Mouse (Mus musculus) erythroblast, embryonic 14.5 days (primary cell): ENCODE data around the gene Zfp948. TPM values are rescaled to one million over a fixed set of nuclear protein-coding genes. Genes with fewer than 3 reads are reported as not detected.
"Not testable (repeated sequence)": the region's sequence is repeated elsewhere in the genome, so short reads cannot be mapped to it uniquely, and the experiment has no call there.

Source experiments
- H3K27me3 ChIP-seq: 2 replicates; pipeline ENCODE4 v1.6.1; 2012; ENCODE audit warnings: inconsistent platforms; ENCODE audit not compliant: control insufficient read depth
- H3K36me3 ChIP-seq: 2 replicates; pipeline ENCODE4 v1.6.1; 2012; ENCODE audit warnings: mild to moderate bottlenecking, inconsistent platforms; ENCODE audit not compliant: control insufficient read depth
- H3K4me1 ChIP-seq: 2 replicates; pipeline ENCODE4 v1.6.1; 2012; ENCODE audit warnings: inconsistent platforms; ENCODE audit not compliant: control insufficient read depth
- H3K4me3 ChIP-seq: replicated peaks from 2 replicates; pipeline ENCODE3; 2012; ENCODE audit warnings: moderate library complexity, mild to moderate bottlenecking, inconsistent platforms
- H3K9me3 ChIP-seq: 2 replicates; pipeline ENCODE4 v1.6.1; 2012; ENCODE audit warnings: low read length, inconsistent platforms, mixed read lengths; ENCODE audit not compliant: control insufficient read depth
- GATA1 ChIP-seq: IDR thresholded peaks from 2 replicates; pipeline ENCODE4 v1.6.1; 2012; ENCODE audit warnings: low read length, inconsistent platforms, mixed read lengths
- TAL1 ChIP-seq: IDR thresholded peaks from 3 replicates; pipeline ENCODE4 v1.6.1; 2012; ENCODE audit warnings: low read length, inconsistent platforms, mixed read lengths
- polyA plus RNA-seq: library from polyadenylated mRNA; stranded (reverse); fragments of >175 nt; gene quantifications from 2 replicates; pipeline ENCODE4 v1.2.3, GENCODE M21; 2012

The Zfp948 gene
- polyA plus RNA-seq, 1 experiment = 0.14 TPM

DNA sequence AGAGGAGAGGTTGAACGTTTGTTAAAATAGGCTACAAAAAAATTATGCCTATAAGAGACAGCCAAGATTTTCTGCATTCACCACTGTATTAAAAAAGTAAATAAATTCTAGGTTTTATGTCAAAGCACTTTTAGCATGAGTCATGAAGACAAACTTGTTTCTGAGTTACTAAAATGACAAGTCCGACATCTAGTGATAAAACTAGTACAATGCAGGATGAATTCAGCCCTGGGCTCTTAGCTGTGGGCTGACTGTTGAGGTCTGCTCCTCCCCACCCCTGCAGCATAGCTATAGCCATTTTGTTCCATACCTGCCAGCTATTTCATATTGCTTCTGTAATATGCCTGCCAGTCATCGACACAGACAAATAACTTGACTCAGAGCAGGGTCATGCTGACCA, 49.5 kb downstream of the Zfp948 start:
- H3K36me3 ChIP-seq = no peaks in the 10 kb centered on the region; the same call in 1 of the 2 replicates
- no peak overlapping the region for H3K4me3 ChIP-seq
- 0 out of 2 replicates have a peak, but pooled peaks cover 2% of the 10 kb centered on the region for H3K27me3 ChIP-seq
- TF ChIP-seq TAL1 = no peak
- TF ChIP-seq GATA1 = no peak
- peaks cover 8% of the 10 kb centered on the region for H3K9me3 ChIP-seq
- peaks cover 26% of the 10 kb centered on the region for H3K4me1 ChIP-seq

DNA sequence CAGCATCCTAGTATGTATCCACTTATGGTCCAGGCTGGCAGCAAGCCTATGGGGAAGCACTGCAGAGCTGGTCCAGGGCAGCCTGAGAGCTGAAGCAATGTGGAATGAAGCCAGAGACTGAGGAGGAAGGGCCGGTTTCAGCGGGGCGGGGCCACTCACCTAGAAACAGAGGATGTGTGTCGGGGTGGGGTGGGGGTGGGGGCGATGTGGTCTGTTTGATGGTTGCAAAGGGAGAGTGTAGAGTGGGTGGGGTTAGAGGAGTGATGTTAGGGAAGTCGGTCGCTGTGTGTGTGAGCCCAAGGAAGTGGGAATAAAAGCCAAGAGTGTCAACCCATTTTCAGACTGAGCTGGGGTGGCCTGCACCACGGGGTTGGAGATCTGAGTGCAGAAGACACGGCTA, 50.5 kb downstream of the Zfp948 start:
- no peaks in the 10 kb centered on the region; the same call in 1 of the 2 replicates for H3K36me3 ChIP-seq
- TF ChIP-seq GATA1 = no peak
- no peak for TF ChIP-seq TAL1
- 0 out of 2 replicates have a peak, but pooled peaks cover 2% of the 10 kb centered on the region for H3K27me3 ChIP-seq
- peaks cover 8% of the 10 kb centered on the region for H3K9me3 ChIP-seq
- peaks cover 26% of the 10 kb centered on the region for H3K4me1 ChIP-seq
- no peak overlapping the region for H3K4me3 ChIP-seq

DNA sequence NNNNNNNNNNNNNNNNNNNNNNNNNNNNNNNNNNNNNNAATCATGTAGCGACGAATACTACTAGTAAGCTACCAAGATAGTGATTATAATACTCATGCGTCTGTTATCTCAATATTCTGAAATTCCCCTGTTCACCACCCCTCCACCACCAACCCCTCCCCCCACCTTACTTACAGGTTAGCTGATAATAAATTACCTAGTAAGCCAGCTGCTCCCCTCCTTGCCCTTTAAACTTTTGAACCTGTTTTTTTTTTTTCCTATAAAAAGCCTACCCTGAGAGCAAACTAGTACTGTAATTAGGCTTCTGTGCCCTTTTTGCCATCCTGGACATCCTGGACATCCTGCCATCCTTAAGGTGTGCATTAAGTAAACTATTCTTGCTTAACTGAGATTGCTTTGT, 56.8 kb downstream of the Zfp948 start:
- Histone ChIP-seq H3K9me3 (no peaks in the 10 kb centered on the region), H3K4me1 (peaks cover 23% of the 10 kb centered on the region), H3K4me3 (no peak overlapping the region), H3K36me3 (no peaks in the 10 kb centered on the region), H3K27me3 (no peaks in the 10 kb centered on the region; the same call in 1 of the 2 replicates)
- TF ChIP-seq TAL1 (peak; percentile 36; the same call in 1 of the 3 replicates), GATA1 (no peak)

DNA sequence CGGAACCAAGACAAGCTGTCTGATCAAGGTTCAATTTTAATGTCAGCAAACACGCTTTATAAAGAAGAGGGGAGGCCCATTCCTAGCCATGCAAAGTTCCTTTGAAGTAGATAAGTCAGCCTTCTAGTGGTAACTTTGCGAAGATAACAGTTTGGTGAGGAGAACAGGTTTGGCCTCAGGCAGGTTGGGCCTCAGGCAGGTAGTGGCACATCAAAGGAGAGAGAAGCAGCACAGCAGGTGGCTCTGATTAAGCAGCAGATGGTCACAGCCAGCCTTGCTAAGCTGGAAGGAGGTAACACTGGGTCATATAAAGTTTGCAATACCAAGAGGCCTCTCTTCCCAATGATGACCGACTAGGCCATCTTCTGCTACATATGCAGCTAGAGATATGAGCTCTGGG, 69.0 kb downstream of the Zfp948 start:
- not testable (repeated sequence) for H3K27me3 ChIP-seq, H3K36me3 ChIP-seq, H3K4me1 ChIP-seq, H3K4me3 ChIP-seq, H3K9me3 ChIP-seq

Other genes starting within 250 kb of the Zfp948 start
- not detected in 2 replicates for gene Zfp677, start 183.3 kb upstream of the Zfp948 start, polyA plus RNA-seq
- not detected in 2 replicates for gene Zfp54, start 143.8 kb upstream of the Zfp948 start, polyA plus RNA-seq
- 0.03 and 0.04 TPM in 2 replicates for gene Zfp51, start 116.6 kb upstream of the Zfp948 start, polyA plus RNA-seq
- 0.05 and 0.13 TPM in 2 replicates for gene Zfp53, start 78.0 kb upstream of the Zfp948 start, polyA plus RNA-seq
- 0.01 TPM in 1 of 2 replicates, not detected in the other for gene Zfp52, start 31.5 kb upstream of the Zfp948 start, polyA plus RNA-seq
- gene Zfp983, start 83.6 kb downstream of the Zfp948 start, polyA plus RNA-seq = 0.05 and 0.10 TPM in 2 replicates
- gene Gm10226, start 124.9 kb downstream of the Zfp948 start, polyA plus RNA-seq = not detected in 2 replicates
- gene Zfp760, start 140.7 kb downstream of the Zfp948 start, polyA plus RNA-seq = 0.02 and 0.03 TPM in 2 replicates
- 0.07 and 0.16 TPM in 2 replicates for gene Zfp229, start 163.8 kb downstream of the Zfp948 start, polyA plus RNA-seq